Mouse (Mus musculus): ENCODE results near the gene Casc1. TPM values are rescaled to one million over a fixed set of nuclear protein-coding genes. Genes with fewer than 3 reads are reported as not detected.

The Casc1 gene
- total RNA-seq, 1 experiment from 2014 or later, result 2.9 TPM

DNA sequence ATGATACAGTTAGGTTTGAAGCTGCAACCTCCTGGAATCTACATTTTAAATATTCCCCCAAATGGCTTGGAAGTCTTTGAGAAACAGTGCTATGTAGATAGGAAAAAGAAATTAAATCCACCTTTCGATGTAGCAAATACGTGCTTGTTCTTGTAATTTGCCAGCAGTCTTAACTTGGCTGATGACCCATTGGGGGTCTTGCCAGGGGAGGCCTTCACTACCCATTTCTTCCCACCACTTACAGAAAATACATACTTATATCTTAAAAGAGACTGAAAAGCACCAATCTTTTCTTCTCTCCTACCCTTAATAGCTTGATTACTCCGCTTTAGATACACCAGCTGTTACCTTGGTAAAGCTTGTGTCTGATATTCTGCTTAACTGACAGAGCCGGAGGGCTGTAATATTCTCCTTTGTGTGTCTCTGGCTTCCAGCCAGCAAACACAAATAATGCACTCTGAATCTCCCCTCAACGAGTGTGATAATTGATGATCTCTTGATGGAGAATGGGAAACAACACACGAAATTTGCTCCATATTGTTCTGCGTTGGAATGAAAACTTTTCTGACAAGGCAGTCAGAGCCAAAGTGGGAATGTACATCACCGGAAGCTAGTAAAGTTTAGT, 637 bp downstream of the Casc1 start:
- no peak for ATAC-seq (replicated peaks; ENCODE audit: insufficient number of reproducible peaks, low FRiP score, low TSS enrichment, poor library complexity, severe bottlenecking)

DNA sequence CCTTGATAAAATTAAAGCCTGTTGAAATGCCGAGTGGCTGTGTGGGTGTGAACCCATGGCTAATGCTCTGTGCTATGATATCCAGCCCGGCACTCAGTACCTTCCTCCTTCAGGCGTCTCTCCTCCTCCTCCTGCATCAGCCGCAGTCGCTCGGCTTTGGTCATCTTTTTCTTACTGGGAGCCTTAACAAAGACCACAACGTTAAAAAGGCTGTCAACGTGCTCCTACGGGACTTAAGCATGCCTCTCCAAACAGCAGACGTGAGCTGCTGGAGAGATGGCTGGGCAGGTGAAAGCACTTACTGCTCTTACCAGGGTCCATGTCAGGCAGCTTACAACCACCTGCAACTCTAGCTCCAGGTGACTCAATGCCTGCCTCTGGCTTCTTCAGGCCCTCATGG, 5.7 kb downstream of the Casc1 start:
- no peak for ATAC-seq (replicated peaks; ENCODE audit: insufficient number of reproducible peaks, low FRiP score, low TSS enrichment, poor library complexity, severe bottlenecking)

DNA sequence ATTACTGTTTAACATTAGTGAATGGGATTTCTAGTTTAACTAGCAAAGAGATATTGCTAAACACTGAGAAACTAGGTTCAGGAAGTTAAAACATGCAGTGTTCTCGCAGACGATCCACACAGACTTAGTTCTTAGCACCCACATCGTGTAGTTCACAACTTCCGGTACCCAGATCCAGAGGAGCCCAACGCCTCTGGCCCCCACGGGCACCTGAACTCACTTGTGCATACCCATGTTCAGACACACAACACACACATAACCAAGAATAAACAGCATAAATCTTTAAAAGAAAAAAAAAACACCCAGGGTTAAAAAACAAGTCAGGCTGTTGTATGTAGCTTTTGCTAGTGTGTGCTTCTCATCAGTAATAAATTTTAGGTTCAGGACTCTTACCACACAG, 6.4 kb downstream of the Casc1 start:
- ATAC-seq (replicated peaks; ENCODE audit: insufficient number of reproducible peaks, low FRiP score, low TSS enrichment, poor library complexity, severe bottlenecking), result no peak

DNA sequence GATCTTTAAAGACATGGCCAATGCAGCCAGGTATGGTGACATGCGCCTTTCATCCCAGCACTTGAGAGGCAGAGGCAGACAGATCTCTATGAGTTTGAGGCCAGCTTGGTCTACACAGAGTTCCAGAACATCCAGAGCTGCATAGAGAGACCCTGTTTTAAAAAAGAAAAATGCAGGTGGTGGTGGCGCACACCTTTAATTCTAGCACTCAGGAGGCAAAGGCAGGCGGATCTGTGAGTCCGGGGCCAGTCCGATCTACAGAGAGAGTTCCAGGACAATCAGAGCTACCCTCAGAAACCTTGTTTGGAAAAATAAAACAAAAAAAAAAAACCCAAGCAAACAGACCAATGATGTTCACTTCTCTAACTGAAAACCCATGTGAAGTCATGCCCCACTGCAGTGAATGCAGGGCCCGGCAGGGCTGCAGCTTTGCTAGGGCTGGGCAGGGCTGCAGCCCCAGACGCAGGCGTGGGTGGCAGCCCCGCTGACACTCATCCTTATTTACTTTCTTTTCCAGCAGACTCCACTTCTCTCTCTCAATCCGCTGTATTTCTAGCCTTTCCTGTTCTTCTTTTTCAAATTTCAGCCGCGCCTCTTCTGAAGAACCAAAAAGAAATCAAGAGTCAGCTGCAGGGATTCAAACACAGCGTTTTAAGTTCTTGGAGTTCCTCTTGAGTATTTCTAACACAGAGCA, 8.2 kb downstream of the Casc1 start:
- no peak for ATAC-seq (replicated peaks; ENCODE audit: insufficient number of reproducible peaks, low FRiP score, low TSS enrichment, poor library complexity, severe bottlenecking)

DNA sequence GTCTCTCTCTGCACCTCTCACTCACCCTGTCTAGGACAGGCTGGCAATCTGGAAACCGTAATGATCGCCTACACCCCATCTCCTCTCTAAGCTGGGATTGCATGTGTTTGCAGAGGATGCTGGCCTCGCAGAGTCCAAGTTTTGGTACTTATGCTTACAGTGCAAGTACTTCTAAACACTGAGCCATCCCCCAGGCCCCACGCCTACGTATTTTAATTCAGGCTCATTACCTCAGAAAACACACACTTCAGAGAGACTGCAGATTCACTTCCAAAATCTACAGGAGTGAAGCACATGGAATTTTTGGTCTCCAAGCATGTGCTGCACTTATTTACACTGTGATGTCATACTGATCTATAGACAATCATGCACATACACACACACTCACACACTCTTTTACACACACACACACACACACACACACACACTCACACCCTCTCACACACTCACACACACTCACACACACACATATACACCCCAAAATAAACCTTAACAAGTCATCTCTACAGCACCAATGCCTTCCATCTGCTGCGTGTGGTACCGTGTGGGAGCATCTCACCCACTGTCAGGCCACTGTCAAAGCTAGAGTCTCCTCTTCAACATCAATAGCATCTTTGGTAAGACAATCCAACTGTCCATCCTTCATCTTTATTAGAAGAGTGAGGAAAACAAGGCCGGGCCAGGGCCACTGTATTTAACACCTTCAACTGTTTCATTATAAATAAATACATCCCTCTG, 12.7 kb downstream of the Casc1 start:
- no peak for ATAC-seq (replicated peaks; ENCODE audit: insufficient number of reproducible peaks, low FRiP score, low TSS enrichment, poor library complexity, severe bottlenecking)

DNA sequence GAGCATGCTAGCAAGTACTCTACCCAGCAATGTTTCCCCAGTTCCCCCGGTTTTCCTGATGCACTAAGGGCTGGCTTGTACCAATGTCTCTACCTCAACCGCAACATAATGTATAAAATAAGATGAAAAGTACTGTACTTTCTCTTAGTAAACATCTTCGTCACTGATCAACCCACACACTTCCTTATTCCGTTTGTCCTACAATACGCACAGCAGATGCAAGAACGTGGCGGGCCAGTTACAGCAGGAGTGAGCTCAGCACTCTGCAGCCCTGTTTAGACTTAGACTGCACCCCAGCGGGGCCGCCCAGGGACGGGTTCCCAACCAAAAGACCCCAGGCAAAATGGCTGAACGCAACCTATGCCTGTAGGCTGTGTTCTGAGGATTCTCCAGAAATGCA, 17.4 kb downstream of the Casc1 start:
- ATAC-seq (replicated peaks; ENCODE audit: insufficient number of reproducible peaks, low FRiP score, low TSS enrichment, poor library complexity, severe bottlenecking), result no peak

DNA sequence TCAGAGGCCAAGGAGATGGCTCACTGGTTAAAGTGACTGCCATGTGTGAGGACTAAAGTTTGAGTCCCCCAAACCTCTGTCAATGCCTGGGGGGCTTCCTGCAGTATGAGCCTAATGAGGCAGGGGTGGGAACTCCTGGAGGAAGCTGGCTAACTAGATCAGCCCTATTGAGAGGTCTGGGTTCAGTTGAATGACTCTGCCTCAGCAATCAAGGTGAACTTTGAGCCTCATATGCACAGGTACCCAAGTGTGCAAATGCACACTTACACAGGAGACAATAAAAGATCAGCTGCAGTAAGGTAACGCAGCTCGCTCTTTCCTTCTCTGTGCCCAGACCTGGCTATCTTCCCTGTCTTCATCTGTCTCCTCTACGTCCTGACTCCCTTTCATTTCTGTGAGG, 17.8 kb downstream of the Casc1 start:
- no peak for ATAC-seq (replicated peaks; ENCODE audit: insufficient number of reproducible peaks, low FRiP score, low TSS enrichment, poor library complexity, severe bottlenecking)

DNA sequence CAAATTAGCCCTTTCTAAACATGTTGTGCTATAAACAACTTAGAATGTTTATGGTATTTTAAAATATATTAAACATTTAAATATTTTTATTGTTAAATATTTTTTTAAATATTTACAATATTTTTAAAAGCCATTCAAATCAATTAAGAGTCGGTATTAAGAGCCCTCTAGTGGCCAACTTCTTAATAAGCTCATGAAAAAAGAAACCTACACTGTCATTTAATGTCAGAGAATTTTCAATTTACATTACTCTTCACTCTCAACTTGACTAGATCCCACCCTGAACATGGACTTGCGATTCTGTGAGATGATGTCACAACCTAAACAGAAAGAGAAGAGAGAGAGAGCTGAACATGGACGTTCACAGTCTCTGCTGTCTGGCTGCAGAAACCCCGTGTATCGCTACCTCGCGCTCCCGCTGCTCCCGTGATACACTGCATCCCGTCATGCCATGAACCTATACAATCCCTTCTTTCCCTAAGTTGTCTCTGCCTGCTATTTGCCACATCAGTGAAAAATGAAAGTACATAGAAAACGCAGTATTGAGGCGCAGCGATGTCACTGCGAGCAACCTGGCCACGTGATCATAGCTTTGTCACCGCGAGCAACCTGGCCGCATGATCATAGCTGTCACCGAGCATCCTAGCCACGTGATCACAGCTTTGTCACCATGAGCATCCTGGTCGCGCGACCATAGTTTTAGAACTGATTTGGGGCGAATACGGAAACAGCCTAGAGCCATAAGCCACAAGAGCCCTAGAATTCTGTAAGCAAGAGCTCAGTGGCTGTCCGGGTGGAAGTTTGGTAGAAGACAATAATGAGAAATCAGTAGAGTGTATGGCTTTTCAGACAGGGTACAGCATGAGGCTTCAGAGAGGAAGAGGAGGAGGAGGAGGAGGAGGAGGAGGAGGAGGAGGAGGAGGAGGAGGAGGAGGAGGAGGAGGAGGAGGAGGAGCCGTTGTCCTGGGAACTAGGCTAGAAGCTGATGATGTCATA, 23.4 kb downstream of the Casc1 start:
- peak; percentile 45 for ATAC-seq (replicated peaks; ENCODE audit: insufficient number of reproducible peaks, low FRiP score, low TSS enrichment, poor library complexity, severe bottlenecking)

DNA sequence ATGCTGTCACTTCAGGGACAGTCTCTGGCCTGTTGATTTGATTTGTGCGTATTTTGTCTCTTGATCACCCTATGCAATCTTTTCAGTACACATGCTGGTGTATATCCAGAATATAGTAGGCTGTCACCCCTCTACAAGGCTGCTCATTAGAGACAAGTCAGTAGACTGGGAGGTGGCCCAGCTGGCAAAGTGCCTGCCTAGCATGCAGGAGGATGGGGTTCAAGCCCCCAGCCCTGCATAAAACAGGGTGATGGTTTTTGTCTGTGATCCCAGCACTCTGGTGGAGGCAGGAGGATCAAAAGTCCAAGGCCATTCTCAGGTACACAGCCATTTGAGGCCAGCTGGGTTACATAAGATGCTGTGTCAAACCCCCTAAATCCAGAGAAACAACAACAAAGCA, 24.7 kb downstream of the Casc1 start:
- ATAC-seq (replicated peaks; ENCODE audit: insufficient number of reproducible peaks, low FRiP score, low TSS enrichment, poor library complexity, severe bottlenecking), result no peak

DNA sequence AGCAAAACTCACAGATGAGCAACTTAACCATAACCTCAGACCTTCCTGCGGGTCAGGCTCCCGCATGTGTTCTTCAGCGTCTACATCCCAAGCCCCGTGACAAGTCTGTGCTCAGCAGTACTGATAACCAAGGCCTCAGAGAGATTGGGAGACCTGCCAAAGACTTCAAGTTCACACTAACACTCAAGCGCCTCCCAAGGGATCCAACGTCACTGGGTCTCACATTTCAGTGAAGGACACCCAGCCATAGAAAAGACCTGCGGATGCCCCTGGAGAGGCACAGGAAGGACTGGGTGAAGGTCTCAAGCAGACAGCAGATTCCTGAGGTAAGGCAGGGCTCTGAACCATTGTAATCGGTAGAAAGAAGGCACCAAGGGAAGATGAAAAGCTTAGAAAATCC, 28.8 kb downstream of the Casc1 start:
- no peak for ATAC-seq (replicated peaks; ENCODE audit: insufficient number of reproducible peaks, low FRiP score, low TSS enrichment, poor library complexity, severe bottlenecking)

DNA sequence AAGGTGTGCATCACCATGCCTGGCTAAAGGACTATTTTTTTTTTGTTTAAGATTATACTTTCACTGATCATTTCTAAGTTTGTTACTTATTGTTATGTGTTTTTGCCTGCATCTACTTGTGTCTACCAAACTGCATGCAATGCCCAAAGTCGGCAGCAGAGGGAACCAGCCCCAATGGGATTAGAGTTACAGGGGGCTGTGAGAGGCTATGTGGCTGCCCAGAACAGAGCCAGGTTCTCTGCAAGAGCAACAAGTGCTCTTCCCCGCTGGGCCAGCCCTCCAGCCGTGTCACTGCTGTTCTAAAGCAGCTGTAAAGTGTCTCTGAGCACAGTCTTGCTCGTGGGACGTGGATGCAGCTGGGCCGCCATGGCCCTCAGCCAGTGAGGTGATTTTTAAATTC, 31.1 kb downstream of the Casc1 start:
- ATAC-seq (replicated peaks; ENCODE audit: insufficient number of reproducible peaks, low FRiP score, low TSS enrichment, poor library complexity, severe bottlenecking), result no peak

DNA sequence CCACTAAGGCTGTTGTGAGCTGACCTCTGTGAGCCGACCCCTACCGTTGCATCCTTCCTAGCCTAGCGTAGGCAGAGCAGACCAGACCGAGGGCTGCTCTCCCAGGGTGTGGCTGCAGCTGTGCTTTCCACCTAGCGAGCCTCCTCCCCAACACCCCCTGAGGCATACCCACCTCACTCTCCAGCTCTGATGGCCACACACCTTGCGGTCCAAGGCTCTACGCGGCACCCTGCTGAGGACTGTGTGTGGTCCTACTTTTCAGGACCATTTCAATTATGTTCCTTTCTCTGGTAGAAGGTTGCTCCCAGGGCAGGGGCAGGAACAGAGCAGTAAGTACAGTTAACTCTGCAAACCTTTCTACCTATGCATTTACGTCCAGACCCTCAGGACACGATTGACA, 34.3 kb downstream of the Casc1 start:
- ATAC-seq (replicated peaks; ENCODE audit: insufficient number of reproducible peaks, low FRiP score, low TSS enrichment, poor library complexity, severe bottlenecking), result no peak

DNA sequence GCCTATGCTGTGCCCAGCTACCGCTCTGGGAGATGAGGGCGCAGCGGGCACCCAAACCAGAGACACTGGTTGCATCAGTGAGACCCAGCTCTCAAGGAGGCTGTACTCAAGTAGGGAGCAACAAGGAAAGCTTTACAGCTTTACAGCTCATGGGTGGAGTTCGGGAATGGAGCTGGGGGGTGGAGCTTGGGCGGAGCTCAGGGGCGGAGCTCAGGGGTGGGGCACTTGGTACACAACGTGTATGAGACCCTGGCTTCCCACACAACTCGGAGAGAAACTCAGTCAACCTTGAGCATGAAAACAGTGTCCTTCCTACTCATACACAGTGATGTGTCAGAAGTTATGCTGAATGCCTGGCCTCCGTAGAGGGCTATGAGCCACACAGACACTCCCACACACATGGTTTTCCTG, 35.2 kb downstream of the Casc1 start:
- no peak for ATAC-seq (replicated peaks; ENCODE audit: insufficient number of reproducible peaks, low FRiP score, low TSS enrichment, poor library complexity, severe bottlenecking)

DNA sequence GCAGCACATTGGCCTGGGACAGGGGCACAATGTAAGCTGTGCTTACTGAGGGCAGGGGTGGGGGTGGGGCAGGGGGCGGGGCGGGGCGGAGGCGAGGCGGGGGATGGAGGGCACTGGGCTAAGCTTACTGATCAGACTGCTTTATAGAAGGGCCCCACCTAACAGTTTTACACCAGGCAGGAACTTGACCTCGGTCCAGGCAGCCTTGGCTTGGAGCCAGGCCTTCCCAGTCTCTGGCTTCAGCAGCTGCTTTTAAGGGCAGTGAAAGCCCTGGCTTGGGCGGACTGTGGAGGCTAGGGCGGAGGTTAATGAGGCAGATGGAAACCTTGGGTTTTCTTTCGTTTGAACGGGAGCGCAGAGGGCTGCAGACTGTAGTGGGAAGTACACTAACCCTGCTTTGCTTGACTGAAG, 37.0 kb downstream of the Casc1 start:
- ATAC-seq (replicated peaks; ENCODE audit: insufficient number of reproducible peaks, low FRiP score, low TSS enrichment, poor library complexity, severe bottlenecking), result no peak

DNA sequence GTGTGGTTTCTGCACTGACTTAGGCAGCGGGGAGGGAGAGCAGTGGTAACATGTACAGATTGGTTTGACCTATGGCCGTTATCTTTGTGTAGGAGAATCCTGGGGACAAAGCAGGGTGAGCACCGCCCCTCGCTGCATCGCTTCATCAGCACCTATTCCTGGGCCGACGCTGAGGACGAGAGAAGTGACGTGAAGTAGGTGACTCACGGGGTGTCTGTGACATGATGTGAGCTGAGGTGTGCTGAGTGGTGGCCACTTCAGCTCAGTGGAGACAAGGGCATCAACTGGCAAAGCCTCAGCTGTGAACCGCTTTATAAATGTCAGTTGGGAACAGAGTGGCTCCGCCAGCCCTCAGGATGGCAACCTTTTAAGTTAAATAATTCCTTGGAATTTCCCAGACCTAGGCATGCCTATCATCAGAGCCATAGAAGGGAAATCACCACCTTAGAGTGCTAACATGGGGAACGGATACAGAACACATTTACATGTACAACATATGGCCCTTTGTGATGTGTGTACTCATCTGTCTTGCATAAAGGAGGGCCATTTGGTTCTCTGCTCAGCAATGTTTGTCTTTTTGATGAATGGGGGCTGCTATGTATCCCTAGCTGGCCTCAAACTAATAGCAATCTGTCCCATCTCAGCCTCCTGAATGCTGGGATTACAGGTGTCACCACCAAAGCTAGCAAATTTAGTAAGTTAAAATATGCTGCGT, 38.8 kb downstream of the Casc1 start:
- no peak for ATAC-seq (replicated peaks; ENCODE audit: insufficient number of reproducible peaks, low FRiP score, low TSS enrichment, poor library complexity, severe bottlenecking)

DNA sequence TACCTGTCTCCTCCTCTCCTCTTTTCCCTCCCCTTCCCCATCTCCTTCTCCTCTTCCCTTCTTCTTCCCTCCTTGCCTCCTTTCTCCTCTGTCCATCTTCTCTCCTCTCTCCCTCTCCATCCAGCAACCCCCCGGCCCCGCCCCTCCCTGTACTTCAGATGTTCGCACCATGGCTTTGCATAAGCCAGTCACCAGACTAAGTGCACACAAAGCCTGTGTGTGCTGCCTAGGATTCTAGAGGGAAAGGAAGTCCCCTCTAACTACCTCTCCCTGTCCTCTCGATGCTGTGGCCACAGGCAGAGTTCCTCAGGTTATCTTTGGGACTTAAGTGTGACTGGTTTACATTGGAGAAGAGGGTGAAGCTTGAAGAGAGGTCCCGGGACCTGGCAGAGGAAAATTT, 50.2 kb downstream of the Casc1 start:
- ATAC-seq (replicated peaks; ENCODE audit: insufficient number of reproducible peaks, low FRiP score, low TSS enrichment, poor library complexity, severe bottlenecking), result no peak

DNA sequence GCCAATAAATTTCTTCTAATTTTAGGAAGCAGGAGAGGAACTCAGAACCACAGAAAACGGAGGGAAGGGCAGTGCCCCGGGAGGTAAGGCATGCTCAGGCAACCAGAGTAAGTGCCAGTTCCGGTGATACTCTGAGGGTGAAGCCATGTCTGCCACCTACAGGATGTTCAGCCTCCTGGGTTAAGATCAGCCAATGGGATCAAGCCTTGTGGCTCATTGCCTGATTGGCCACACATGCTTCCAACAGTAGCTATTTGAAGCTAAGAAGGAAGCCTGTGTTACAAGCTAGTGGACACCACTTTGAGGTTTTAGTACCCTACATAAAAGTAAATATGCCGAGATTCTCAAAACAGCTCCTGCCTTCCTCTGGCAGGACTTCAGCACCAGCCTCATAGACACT, 52.2 kb downstream of the Casc1 start:
- ATAC-seq (replicated peaks; ENCODE audit: insufficient number of reproducible peaks, low FRiP score, low TSS enrichment, poor library complexity, severe bottlenecking), result no peak

DNA sequence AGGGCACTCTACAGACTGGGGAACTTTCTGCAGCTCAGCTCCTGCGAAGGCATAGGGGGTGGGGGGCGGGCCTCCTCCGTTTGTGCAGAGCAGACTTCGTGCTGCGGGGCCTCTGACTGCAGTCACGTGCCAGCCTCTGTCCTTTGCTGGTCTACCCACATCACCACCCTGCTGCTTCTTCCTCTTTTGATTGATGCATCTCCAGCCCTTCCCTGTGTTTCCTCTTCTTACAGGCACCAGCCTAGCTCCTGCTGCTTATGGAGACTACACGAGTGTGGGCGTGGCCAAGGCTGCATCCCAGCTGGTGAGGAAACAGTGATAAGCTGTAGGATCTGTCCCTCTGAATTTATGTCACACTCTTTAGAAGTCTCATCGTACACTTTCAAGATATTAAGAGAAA, 61.8 kb downstream of the Casc1 start:
- ATAC-seq (replicated peaks; ENCODE audit: insufficient number of reproducible peaks, low FRiP score, low TSS enrichment, poor library complexity, severe bottlenecking), result peak; percentile 94

Measured in monocyte, adult 5-6 weeks (primary cell).